Mouse (Mus musculus) 3134 (cell line): Measurements from ENCODE around the gene Clybl.

Experiments used
- DNase-seq: peaks from one replicate; pipeline ENCODE4 v3.0.0-alpha.2; 2011; ENCODE audit warnings: low spot score; ENCODE audit not compliant: insufficient read length; ENCODE audit errors: extremely low read depth

Gene Clybl

DNA sequence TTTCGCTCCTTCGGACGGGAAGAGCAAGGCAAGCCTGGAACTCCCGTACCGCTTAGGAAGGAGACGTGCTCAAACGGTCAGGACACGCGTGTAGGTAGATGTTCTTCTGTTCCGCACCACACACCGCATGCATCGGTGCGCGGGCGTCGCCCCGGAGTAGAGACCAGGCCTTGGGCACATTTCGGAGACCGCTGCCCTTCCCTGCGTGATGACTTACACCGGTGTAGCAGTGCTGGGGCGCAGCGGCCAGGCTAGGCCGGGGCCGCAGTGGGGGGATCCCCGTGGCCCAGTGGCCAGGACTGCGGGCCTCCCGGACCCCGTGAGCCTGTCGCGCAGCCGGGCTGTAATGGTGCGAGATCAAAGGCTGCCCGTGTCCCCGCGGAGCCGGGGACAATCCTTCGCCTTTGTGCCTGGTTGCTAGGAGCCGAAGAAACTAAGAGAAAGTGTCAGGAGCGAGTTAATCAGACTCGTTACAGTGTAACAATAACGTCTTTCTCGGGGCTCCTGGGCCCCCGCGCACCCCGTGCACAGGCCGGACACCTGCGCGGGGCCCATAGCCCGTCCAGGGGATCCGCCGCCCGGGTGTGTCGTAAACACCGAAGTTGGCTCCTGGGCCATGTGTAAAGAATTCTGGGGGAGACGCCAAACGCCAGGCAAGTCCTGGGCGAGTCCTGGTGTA lies 225.2 kb downstream of the Clybl start:
- DNase-seq, result peak; percentile 5

- DNase-seq, result no peak
Observed at GRCm38 (mm10) chr14:122412841-122413541, 231.5 kb downstream of the Clybl start.

GRCm38 (mm10) chr14:122413542-122413928 lies 232.0 kb downstream of the Clybl start:
- no peak for DNase-seq

DNA sequence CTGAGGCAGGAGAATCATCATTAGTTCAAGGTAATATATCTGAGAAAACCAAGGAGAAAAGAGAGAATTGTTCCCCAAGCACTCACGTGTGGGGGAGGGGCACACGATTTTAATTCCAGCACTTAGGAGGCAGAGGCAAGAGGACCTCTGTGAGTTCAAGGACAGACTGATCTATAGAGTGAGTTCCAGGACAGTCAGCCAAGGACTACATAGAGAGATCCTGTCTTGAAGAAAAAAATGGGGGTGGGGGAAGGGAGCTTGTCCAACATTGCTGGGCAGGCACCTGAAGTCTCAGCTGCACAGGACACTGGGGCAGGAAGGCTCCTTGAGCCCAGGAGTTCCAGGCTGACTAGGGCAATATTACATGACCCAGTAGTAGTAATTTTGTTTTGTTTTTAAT lies 233.3 kb downstream of the Clybl start:
- DNase-seq, result no peak

- no peak for DNase-seq
Observed at GRCm38 (mm10) chr14:122416166-122416771, 234.8 kb downstream of the Clybl start.

DNA sequence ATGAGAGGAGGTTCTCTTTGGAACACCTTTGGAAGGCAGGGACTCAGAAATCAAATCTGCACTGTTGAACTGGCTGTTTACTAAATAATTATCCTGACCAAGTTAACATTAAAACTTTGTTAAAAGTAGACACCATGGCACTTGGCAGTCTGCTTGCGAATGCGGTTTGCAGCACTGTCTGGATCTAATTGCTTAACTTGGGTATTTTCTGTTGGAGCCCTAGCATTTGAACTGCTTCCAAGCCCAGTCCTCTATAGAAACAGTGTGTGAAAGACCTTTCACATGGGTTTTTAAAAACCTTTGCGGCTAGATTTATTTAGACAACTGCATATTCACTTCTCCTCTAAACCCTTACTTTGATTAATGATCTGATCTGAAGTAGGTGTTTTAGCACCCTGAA lies 242.9 kb downstream of the Clybl start:
- no peak for DNase-seq

- no peak for DNase-seq
Observed at GRCm38 (mm10) chr14:122426529-122427203, 245.2 kb downstream of the Clybl start.

- no peak for DNase-seq
Observed at GRCm38 (mm10) chr14:122427204-122427560, 245.7 kb downstream of the Clybl start.

- no peak for DNase-seq
Observed at GRCm38 (mm10) chr14:122427654-122428053, 246.2 kb downstream of the Clybl start.

- no peak for DNase-seq
Observed at GRCm38 (mm10) chr14:122432558-122432957, 251.1 kb downstream of the Clybl start.

DNA sequence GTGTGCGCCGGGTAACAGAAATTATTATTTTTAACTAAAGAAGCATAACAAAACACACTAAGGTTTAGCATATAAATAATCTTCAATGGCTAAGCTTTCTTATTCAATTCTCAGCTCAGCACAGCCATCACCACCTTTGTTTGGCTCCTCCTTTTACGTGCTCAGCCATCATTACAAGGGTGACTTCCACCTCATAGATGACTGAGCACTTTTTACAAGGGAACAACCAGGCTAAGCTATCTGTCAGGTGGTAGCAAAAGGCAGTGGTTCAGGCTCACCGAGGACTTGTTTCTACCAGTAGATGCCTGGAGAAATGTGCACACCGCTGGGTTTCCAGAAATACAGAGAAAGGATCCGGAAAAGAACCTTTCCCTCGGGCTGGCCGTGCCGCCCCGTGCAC lies 252.5 kb downstream of the Clybl start:
- DNase-seq, result no peak

- DNase-seq, result no peak
Observed at GRCm38 (mm10) chr14:122436850-122437249, 255.3 kb downstream of the Clybl start.

DNA sequence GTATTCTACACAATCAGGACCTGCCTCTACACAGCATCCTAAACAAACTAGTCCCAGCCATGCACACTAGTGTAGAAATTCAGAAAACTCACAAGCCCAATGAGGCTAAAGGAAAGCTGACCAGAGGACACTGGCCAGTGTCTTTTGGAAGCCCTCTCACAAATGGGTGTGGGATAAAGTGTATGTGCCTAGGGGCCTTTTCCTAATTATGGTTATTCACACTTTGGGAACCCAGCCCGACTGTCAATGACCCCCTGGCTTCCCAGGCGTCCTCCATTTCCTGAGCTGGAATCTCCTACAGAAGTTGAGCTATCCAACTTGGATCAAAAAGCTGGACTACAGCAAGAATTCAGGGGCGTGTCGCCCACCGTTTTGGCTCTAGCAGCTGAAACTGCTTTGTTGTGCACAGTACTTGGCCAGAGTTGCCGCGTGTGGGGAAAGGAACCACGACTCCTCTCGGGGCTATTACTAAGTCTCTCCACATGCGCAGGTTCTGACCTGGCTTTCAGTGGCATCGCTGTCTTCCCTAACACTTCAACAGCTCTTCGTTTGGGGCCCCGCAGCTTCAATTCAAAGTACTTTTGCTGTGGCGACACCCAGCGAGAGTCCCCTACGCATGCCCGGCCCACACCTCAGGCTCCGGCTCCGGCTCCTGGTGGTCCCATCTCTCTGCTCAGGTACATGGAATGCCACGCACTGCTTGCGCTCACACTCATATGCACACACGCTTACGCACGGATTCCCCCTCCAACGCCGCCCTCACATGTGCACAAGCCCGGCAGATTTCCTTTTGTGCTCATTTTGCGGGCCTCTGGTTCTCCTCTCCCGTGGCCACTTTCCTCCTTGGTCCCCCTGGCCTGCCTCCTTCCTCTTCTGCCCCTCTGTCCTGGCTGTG lies 268.3 kb downstream of the Clybl start:
- no peak for DNase-seq

GRCm38 (mm10) chr14:122450496-122451382 lies 269.2 kb downstream of the Clybl start, which contains the start of gene Gm5089:
Gene Gm5089 (minus strand): TSS chr14:122451115.
- DNase-seq, result no peak

DNA sequence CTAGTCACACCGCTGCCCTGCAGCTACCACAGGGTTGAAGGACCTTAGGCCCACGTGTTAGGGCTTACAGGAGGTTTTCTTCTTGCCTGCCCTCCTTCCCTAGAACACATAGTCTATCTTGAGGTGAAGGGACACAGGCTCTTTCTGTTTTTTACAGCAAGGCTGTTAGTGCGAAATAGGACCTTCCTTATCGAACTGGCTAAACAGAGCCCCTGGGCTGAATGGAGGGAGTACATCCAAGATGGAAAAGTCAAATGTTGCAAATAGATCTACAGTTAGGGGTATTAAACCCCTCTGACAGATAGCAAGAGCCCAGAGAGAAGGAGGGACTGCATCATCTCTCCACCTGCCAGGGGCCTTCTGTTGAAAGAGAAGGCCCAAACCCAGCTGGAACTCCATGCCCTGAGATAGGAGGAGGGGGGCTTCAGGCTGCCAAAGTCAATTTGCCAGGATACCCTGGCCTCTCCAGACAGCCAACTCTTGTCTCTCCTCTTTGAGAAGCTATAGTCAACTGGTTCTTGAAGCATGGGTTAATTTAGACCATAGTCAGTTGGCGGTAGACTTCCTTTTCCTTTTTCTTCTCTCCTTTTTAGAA lies 270.1 kb downstream of the Clybl start:
- no peak for DNase-seq
